Mouse (Mus musculus) erythroblast, embryonic 14.5 days (primary cell): ENCODE measurements around the gene Fkbp5. TPM values are rescaled to one million over a fixed set of nuclear protein-coding genes. Genes with fewer than 3 reads are reported as not detected.

Source experiments
- H3K27me3 ChIP-seq: 2 replicates; pipeline ENCODE4 v1.6.1; 2012; ENCODE audit warnings: inconsistent platforms; ENCODE audit not compliant: control insufficient read depth
- H3K36me3 ChIP-seq: 2 replicates; pipeline ENCODE4 v1.6.1; 2012; ENCODE audit warnings: mild to moderate bottlenecking, inconsistent platforms; ENCODE audit not compliant: control insufficient read depth
- H3K4me1 ChIP-seq: 2 replicates; pipeline ENCODE4 v1.6.1; 2012; ENCODE audit warnings: inconsistent platforms; ENCODE audit not compliant: control insufficient read depth
- H3K4me3 ChIP-seq: replicated peaks from 2 replicates; pipeline ENCODE3; 2012; ENCODE audit warnings: moderate library complexity, mild to moderate bottlenecking, inconsistent platforms
- H3K9me3 ChIP-seq: 2 replicates; pipeline ENCODE4 v1.6.1; 2012; ENCODE audit warnings: low read length, inconsistent platforms, mixed read lengths; ENCODE audit not compliant: control insufficient read depth
- GATA1 ChIP-seq: IDR thresholded peaks from 2 replicates; pipeline ENCODE4 v1.6.1; 2012; ENCODE audit warnings: low read length, inconsistent platforms, mixed read lengths
- TAL1 ChIP-seq: IDR thresholded peaks from 3 replicates; pipeline ENCODE4 v1.6.1; 2012; ENCODE audit warnings: low read length, inconsistent platforms, mixed read lengths
- polyA plus RNA-seq: library from polyadenylated mRNA; stranded (reverse); fragments of >175 nt; gene quantifications from 2 replicates; pipeline ENCODE4 v1.2.3, GENCODE M21; 2012

The Fkbp5 gene
- polyA plus RNA-seq, 1 experiment, result 0.32 TPM

- no peak for TF ChIP-seq GATA1
- no peak for TF ChIP-seq TAL1
- Histone ChIP-seq H3K27me3 (peaks cover 38% of the 10 kb centered on the region), H3K9me3 (no peaks in the 10 kb centered on the region), H3K4me1 (peaks cover 9% of the 10 kb centered on the region), H3K4me3 (no peak overlapping the region), H3K36me3 (no peaks in the 10 kb centered on the region)
Measured at GRCm38 (mm10) chr17:28524831-28525430, 7.6 kb upstream of the Fkbp5 start.

GRCm38 (mm10) chr17:28524009-28524695 is 6.8 kb upstream of the Fkbp5 start:
- Histone ChIP-seq H3K36me3 (no peaks in the 10 kb centered on the region), H3K4me3 (no peak overlapping the region), H3K27me3 (peaks cover 40% of the 10 kb centered on the region), H3K9me3 (no peaks in the 10 kb centered on the region), H3K4me1 (peaks cover 9% of the 10 kb centered on the region)
- TF ChIP-seq TAL1 (no peak), GATA1 (no peak)

DNA sequence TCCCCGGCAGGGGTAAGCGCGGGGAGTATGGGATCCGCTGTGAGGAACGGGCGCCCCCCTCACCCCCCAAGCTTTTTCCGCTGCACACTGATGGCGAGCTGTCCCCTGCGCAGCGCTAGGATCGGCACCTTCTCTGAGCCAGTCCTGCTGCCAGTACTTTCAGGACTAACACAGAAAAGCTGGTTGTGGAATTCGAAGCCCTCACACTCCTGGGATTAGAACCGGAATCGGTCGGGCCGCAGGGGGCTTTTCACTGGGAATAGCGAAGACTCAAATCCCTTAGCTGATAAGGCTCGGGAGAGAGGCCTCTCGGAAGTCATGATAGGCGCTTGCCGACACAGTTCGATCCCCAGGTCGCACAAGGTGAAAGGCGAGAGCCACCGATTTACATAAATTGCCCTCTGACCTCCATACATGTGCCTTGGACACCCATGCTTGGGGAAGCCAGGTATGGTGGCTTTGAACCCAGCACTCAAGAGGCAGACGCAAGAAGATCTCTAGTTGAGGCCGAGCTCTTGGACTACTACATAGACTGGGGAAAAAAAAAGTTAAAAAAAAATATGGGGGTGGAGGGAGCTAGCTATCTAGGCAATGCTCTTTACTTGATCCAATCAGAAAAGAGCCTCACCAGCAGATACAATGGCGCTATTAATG is 6.2 kb upstream of the Fkbp5 start:
- no peaks in the 10 kb centered on the region for H3K9me3 ChIP-seq
- peak overlapping the region; percentile 40 for H3K4me3 ChIP-seq
- H3K4me1 ChIP-seq, result peaks cover 9% of the 10 kb centered on the region
- no peaks in the 10 kb centered on the region for H3K36me3 ChIP-seq
- H3K27me3 ChIP-seq, result peaks cover 47% of the 10 kb centered on the region
- no peak for TF ChIP-seq TAL1
- no peak for TF ChIP-seq GATA1

DNA sequence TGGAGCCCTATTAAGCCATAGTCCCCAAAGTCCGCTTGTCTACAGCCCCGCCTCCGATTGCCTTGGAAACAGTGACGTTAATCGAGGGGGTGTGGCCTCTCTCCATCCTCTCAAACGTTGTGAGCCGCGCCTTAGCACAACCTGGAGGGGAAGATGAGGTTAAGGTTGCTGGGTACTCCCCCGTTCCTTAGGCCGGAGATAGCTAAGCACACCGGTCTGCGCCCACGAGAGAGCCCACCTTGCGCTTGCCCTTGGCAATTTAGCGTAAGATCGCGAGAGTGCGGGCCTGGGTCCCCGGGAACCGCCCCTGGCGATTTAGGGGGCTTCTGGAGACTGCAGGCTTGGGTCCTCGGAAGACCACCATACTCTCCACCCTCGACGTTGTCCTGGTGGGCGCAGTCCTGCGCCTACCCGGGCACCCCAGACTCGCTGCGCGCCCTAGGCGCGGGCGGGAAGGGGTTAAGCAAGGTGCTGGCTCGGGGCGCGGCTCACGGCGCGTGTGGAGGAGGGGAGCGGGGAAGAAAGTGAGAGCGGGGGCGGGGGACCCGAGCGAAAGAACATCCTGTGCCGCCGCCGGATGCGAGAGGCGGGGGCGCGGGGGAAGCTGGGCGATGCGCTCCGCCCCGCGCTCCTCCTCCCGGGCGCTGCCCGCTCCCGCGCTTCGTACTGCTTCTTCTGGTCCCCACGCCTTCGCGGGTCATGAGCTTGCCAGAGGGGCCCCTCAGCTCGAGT is 5.5 kb upstream of the Fkbp5 start:
- H3K4me3 ChIP-seq, result peak overlapping the region; percentile 40
- peaks cover 54% of the 10 kb centered on the region for H3K27me3 ChIP-seq
- H3K9me3 ChIP-seq, result no peaks in the 10 kb centered on the region
- no peak for TF ChIP-seq GATA1
- no peak for TF ChIP-seq TAL1
- no peaks in the 10 kb centered on the region for H3K36me3 ChIP-seq
- peaks cover 9% of the 10 kb centered on the region for H3K4me1 ChIP-seq

DNA sequence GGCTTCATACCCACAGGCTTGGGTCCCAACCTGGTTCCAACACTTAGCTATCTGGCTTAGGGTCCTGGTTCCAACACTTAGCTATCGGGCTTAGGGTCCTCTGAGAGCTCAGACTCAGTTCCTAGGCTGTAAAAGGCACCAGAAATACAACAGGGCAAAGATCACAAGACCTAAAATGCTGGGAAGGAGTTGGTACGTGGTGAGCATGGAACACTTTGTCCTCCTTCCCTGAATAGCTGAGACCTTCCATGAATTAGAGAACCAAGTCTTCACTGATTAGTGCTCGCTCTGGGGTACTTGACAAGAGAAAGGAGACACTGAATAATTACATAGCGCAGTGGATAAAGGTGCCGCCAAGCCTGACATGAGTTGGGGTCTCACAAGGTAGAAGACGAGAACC is 4.6 kb upstream of the Fkbp5 start:
- no peak overlapping the region for H3K4me3 ChIP-seq
- peaks cover 9% of the 10 kb centered on the region for H3K4me1 ChIP-seq
- H3K36me3 ChIP-seq, result no peaks in the 10 kb centered on the region
- TF ChIP-seq TAL1, result no peak
- no peak for TF ChIP-seq GATA1
- no peaks in the 10 kb centered on the region for H3K9me3 ChIP-seq
- peaks cover 62% of the 10 kb centered on the region for H3K27me3 ChIP-seq

DNA sequence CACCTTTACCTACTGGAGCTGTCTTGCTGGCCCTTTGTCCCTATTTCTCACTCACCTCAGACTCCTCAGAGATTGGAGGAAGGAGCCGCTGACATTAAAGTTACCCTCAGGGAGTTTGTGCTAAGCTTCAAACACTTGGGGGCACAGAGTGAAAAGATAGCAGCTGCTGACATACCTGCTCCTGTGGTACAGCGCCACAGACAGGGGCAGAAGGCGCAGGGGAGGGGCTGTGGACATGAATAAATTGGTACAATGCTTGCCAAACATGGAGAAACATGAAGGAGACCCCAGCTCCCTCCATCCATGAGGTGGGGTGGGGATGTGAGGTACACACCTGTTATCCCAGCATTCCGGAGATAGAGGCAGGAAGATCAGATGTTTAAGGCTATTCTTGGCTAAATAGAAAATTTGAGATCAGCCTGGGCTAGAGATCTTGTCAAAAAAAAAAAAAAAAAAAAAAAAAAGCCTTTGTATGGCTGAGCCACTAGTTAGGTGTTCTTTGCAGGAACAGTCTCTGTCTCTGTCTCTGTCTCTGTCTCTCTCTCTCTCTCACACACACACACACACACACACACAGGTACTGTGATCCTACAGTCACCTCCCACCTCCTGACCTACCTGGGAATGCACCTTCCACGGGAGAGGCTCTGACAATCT is 3.9 kb upstream of the Fkbp5 start:
- Histone ChIP-seq H3K4me1 (peaks cover 9% of the 10 kb centered on the region), H3K4me3 (no peak overlapping the region), H3K9me3 (no peaks in the 10 kb centered on the region), H3K27me3 (peaks cover 67% of the 10 kb centered on the region), H3K36me3 (no peaks in the 10 kb centered on the region)
- TF ChIP-seq TAL1 (no peak), GATA1 (no peak)

DNA sequence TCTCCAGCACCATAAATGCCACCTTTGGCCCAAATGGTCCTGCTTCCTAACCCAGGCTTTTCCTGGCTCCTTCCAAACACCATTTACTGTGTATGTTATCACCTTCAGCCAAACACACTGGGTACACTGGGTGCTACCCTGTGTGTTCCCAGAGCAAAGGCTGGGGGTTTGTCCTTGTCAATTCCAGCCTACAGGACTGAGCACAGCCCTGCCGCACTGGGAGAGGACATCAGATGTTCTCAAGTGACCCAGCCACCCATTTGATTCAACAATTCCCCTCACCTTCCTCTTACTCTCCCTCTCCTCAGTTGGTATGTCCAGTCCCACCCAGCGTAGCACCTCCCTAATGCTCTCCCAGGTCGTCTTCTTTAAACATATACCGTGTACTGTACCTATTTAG is 3.2 kb upstream of the Fkbp5 start:
- Histone ChIP-seq H3K27me3 (peaks cover 72% of the 10 kb centered on the region), H3K4me3 (no peak overlapping the region), H3K9me3 (no peaks in the 10 kb centered on the region), H3K36me3 (no peaks in the 10 kb centered on the region), H3K4me1 (peaks cover 10% of the 10 kb centered on the region)
- no peak for TF ChIP-seq TAL1
- no peak for TF ChIP-seq GATA1

DNA sequence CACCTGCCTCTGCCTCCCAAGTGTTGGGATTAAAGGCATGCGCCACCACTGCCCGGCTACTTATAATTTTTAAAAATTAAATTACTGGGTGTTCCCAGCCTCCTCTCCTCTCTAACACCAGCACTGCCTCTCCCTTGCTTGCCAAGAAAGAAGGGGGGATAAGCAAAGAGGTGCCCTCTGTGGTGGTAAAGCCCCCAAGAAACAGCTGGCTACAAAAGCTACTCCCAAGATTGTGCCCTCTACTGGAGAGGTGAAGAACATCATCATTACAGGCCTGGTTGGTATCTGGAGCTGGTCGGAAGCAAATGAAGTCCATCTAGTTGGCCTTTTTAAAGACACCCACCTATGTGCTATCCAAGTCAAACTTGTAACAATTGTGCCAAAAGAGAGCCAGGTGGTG is 2.5 kb upstream of the Fkbp5 start:
- Histone ChIP-seq H3K4me1 (peaks cover 10% of the 10 kb centered on the region), H3K36me3 (no peaks in the 10 kb centered on the region), H3K9me3 (no peaks in the 10 kb centered on the region), H3K27me3 (peaks cover 73% of the 10 kb centered on the region), H3K4me3 (no peak overlapping the region)
- TF ChIP-seq GATA1 (no peak), TAL1 (no peak)
